Mouse (Mus musculus): ENCODE data around the gene Zmpste24.

GRCm38 (mm10) chr4:121109126-121109525 is 11.1 kb upstream of the Zmpste24 start, which contains the start of gene Tmco2:
- TF ChIP-seq TAL1 (IDR thresholded peaks at IDR 0.05; ENCODE audit: low read length) (no peak), GATA1 (IDR thresholded peaks at IDR 0.05; ENCODE audit: low read length) (no peak)

Measured in erythroblast, embryonic 14.5 days (primary cell).